Mouse (Mus musculus) stomach, postnatal 0 days (tissue): ENCODE results near the gene 1110059E24Rik.

Source experiments
- CTCF ChIP-seq: IDR thresholded peaks from 2 replicates; pipeline ENCODE4 v1.5.1; 2016; ENCODE audit warnings: antibody characterized with exemption, low read depth, mild to moderate bottlenecking, moderate library complexity
- EP300 ChIP-seq: optimal IDR thresholded peaks from 2 replicates; pipeline ENCODE3; 2016; ENCODE audit warnings: antibody characterized with exemption

DNA sequence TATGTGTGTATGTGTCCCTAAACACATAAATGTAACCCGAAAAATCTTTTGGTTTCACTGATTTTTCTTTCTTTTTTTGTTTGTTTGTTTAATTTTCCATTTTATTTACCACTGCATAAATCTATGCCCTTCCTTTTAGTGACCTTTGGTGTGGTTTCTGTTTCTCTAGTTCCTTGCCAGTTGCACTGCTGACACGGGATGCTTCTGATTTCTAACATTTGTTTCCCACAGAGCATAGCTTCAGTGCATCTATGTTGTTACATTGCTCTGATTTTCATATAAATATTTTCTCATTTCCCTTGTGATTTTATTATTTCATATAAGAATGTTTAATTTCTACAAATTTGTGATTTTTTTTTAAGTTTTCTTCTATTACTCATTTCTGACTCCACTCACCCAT lies 17.4 kb downstream of the 1110059E24Rik start:
- no peak for TF ChIP-seq CTCF
- no peak for TF ChIP-seq EP300
